Mouse (Mus musculus): ENCODE data around the gene Ube2l3.
"Not testable (repeated sequence)": the region's sequence is repeated elsewhere in the genome, so short reads cannot be mapped to it uniquely, and the experiment has no call there.

Gene Ube2l3

DNA sequence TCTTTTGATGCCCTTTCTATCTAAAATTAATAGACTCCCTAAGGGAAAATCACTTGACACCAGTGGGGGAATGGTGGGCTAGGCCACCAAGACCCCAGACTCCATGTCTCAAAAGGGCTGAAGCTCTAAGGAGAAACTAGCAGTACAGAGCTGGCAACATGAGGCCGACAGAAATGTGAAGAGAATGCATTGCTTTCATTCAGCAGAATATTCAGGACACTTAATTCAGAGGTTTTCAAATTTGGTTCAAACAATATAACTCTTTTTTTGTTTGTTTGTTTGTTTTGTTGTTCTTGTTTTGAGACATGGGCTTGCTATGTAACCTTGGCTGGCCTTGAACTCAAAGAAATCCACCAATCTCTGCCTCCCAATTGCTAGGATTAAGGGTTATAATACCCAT is at the start of gene Ube2l3:
Ube2l3 (minus strand) TSS at position 101 of the 400 bp plus-strand sequence.
- no peak for DNase-seq (ENCODE audit: low spot score)

DNA sequence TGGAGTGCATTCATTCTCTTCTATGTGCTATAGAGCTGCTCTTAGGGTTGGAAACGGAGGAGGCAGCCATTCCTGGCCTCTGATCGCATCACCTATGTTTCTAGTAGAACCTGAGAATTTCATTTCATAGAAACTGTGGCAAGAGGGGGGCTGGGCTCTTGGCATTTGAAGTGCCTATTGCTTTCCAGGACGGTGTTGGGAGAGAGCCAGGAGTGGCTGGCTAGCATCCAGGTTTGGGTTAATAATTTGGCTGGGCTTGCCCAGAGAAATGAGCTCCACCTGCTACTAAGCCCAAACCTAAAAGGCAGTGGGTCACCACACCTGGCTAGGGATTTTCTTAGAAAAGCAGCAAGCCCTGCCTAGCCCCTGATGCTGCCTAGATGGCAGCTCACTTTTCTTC is 49.1 kb upstream of the Ube2l3 start:
- DNase-seq (ENCODE audit: low spot score), result peak; percentile 84

DNA sequence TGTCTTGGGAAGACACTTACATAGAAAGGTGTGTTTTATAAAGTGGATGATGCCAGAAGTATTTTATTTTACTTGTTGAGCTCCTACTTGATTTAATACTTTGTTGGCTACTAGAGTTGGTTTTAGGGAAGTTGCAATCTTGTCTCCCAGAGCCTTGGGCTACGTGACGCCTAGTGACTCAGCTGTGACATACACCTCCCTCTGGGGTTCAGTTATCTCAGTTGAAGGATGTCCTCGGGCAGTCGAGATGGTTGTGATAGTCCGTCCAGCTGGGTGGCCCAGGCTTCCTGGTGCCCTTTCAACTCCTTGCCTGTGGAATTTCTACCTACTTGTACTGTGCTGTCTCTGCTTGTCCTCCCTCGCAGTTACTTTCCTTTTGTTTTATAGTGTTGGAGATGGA is 46.7 kb upstream of the Ube2l3 start:
- no peak for DNase-seq (ENCODE audit: low spot score)

DNA sequence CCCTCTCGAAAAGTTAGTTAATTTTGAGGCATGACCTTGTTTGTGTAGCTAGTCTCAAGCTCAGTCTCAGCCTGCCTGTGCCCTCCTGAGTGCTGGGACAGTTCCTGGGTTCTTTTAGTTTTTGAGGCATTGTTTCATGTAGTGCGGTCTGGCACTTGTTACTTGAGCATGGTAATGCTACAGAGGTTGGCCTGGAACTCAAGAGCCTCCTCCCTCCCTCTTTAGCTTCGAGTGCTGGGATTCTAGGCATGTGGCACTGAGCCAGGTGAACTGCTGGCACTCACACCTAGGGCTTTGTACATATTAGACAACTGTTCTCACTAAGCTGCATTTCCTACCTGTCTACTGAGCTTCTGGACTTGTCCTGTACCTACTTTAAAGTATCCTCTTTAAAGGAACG is 45.3 kb upstream of the Ube2l3 start:
- DNase-seq (ENCODE audit: low spot score), result no peak

DNA sequence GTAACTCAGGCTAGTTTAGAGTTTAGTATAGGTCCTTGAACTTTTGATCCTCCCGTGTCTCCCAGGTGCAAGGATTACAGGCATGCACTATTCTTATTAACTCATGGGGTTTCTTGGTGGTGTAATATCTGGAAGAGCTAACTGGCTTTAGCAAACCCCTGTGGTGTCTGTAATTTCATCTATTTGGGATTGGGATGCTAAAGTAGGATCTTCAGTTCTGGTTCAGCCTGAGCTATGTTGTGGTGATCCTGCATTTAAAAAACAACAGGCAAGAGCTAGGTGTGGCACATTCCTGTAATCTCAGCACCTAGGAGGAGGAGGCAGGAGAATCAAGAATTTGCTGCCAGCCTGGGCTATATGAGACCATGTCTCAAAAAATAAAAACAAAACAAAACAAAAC is 42.5 kb upstream of the Ube2l3 start:
- DNase-seq (ENCODE audit: low spot score), result no peak

DNA sequence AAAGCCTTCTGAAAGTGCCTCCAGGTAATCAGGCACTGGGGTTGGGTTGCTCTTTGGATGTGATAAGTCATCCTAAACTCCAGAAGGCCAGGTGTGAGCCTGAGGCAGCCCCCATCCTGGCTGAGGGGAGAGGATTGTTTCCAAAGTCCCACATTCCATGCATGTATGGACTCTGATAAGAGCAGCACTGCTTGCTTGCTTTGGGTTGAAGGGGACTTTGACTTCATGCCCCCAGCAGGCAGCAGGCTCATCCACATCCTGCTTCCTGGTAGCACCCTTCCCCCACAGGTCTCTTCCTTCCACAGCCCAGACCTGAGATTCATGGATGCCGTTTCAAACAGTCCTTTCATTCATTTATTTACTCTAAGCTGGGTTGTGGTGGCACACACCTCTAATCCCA is 41.3 kb upstream of the Ube2l3 start:
- DNase-seq (ENCODE audit: low spot score), result no peak

DNA sequence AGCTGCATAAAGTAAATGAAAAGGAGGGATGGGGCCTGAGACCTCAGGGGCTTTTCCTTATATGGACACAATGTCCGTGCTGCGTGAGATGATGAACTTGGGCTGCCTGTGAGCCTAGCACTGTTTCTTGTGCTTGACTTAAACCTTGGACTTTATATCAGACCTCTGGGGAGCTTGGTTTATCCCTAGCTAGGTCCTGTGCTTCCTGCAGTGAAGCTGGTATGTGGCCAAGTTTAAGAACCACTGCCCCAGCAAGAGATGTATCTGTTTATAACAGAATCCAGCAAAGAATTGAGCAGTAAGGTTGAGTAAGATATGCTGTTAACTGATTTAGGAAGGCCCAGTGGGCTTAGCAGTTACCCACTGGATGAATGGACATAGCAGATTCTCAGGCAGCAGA is 37.0 kb upstream of the Ube2l3 start:
- DNase-seq (ENCODE audit: low spot score), result no peak

DNA sequence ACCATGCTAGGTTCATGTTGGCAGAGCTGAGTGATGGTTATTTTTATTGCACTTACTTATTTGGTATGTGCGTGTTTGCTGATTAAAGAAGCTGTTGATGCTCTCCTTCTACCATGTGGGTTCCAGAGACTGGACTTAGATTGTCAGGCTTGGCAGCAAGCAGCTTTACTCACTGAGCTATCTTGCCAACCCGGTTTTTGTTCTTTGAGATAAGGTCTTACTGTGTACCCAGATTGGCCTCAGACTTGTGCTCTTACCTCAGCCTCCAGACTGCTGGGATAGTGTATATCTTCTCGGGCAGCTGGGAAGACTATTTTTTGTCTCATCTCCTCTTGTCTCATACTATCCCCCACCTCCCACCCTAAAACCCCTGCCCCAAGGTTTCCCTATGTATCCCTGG is 35.2 kb upstream of the Ube2l3 start:
- DNase-seq (ENCODE audit: low spot score), result no peak

DNA sequence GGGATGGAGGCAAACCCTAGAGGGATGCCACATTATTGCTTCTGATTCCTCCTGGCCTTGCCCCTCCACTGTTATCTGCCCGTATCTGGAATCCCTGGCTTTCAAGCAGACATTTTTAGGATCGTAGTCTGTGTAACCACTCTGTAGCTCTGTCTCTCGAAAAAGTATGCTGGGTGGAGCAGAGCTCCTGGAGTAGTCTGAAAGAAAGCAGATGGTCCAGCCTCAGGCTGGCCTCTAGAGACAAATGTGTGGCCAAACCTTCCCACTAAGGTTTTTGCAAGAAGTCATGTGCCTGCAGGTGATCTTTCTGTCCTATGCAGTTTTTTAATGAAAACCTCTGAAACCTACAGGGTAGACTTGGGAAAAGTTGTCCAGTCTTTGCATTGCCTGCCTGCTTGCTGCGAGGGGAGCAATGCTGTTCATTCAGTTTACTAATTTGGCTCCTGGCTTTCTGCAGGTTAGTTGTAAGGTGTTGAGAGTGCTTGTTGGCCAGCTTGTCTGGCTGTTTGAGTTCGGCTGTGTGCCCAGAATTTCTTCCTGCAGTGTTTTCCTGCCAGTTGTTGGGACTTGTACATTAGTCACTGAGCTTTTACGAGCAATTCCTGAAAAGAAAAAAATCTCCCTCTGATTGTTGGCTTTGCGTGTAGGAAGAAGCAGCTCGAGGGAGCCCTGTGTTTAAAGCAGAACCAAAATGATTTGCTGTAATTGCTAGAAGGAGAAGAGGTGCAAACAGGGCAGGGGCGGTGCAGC is 32.6 kb upstream of the Ube2l3 start:
- DNase-seq (ENCODE audit: low spot score), result no peak

DNA sequence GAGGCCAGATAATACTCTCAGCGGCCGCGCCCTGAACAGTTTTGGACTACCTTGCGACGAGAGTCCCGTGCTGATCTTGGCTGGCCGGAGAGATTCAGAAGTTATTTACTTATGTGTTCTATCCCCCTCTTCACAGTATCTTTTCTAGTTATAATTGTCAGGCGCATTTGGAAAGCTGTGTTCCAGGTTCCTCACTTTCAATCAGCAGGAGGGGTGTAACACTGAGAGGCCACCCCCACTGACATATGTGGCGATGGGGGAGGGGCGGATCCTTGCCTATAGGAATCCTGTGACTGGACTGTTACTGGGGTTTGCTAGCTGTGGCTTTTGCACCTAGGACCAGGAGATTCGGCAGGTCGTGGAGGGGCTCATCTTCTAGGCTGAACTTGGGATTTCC is 32.0 kb upstream of the Ube2l3 start:
- no peak for DNase-seq (ENCODE audit: low spot score)

DNA sequence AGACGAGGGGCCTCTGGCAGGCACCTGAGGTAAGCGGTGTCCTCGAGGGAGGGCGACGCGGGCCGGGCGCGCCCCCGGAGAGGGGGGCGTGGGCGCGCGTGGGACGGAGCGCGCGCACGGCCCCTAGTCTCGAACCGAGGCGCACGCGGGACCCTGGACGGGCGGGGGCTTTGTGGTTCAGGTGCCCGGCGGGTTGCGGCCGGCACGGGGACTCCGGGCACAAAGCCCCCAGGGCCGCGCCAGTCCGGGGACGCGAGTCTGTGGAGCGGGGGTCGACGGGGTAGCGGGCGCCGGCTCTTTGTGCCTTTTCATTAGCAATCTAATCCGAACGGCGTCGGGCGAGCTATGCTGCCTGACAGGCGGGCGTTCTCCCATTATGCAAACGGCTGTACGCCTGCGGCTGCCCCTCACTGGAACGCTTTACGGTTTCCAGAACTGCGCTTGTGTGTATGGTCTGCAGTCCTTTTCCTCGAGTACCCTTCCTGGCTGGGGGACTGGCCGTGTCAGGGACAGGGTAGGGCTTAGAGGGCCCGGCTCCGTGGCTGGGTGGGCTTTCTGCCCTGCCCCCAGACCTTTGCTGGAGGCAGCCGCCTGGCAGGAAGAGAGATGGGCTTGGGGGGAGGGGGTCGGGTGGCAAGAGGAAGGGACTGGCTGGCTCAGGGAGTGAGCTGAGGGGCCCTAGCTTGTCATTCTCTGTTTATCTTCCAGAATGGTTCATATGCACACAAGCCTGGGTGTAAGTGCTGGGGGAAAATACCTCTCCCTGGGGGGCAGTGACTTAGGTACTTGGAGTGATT is 31.5 kb upstream of the Ube2l3 start:
- DNase-seq (ENCODE audit: low spot score), result no peak

DNA sequence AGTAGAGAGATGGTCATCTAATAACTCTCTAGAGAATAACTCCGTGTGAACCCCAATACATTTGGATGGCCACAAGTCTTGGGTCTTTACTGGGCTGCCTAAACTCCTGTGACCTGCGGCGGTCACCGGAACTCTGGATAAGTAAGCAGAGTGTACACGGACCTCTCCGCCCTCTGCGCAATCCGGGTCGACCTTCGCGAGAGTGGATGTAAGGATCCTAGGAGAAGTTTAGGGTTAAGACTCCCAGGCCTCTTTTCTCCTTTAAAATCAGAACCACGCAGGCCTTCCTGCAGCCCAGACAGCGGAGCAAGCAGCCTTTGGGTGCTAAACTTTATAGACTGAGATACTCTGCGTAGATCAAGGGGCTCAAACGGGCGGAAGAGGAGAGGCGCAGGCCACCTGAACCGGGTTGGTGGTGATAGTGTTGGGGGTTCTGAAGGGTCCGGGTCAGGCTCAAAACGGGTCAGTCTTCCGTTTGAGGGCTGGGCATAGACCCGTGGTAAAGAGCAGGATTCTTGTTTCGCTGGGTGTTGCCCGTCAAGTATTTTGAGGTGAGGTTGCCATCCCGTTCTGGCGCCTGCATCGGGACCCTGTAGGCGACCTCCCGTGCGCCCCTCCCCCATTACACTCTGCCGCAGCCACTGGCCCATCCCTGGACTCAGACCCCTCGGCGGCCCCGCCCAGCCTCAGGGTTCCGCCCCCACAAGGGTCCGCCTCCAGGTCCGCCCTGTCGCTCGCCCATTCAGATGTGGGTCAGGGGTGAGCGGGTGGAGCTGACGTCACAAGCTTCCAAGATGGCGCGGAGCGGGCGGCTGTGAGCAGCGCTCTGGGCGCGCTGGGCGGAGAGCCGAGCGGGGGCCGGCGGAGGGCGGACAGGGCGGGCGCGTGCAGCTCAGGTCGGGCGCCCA is 30.6 kb upstream of the Ube2l3 start, which contains the start of gene Hic2:
Hic2 (plus strand) TSS at position 779 of the 908 bp plus-strand sequence.
- DNase-seq (ENCODE audit: low spot score), result peak; percentile 92

DNA sequence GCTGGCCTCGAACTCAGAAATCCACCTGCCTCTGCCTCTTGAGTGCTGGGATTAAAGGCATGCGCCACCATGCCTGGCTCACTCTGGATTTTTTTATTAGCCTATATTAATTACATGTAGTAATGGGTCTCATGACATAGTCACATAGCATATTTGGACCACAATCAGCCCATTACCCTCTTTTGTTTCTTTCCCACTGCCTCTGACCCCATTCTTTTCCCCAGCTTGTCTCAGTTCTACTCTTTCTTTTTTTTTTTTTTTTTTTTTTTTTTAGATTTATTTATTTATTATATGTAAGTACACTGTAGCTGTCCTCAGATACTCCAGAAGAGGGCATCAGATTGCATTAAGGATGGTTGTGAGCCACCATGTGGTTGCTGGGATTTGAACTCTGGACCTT is 29.1 kb upstream of the Ube2l3 start:
- not testable (repeated sequence) for DNase-seq (ENCODE audit: low spot score)

DNA sequence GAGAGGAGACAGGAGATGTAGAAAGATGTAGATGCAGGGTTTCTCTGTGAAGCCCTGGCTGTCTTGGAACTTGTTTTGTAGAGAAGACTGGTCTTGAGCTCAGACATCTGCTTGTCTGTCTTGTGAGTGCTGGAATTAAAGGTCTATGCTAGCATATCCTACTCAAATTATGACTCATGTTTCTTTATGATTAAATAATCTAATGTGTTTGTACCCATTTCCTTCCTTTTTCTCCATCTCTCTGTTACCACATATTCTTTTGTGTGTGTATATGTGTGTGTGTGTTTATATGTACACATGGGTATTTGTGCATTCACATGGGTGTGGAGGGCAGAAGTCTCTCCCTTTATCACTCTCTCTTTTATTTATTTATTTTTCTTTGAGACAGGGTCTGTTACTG is 24.0 kb upstream of the Ube2l3 start:
- DNase-seq (ENCODE audit: low spot score), result no peak

DNA sequence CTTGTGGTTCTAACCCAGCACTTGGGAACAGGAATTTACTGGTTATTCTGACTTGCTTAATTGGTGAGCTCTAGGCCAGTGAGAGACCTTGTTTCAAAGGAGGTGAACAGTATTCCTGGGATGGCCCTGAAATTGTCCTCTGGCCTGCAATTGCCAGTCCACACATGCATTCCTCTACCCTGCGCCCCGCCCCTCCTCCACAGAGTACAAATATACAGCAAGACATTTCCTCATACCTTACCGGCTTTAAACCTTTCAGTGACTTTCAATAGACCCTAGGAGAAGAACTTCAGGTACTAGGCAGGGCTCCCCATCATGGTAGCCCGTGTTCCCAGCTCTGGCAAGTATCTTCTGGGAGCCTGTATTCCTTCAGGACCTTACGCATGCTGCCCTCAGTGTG is 23.1 kb upstream of the Ube2l3 start:
- no peak for DNase-seq (ENCODE audit: low spot score)

DNA sequence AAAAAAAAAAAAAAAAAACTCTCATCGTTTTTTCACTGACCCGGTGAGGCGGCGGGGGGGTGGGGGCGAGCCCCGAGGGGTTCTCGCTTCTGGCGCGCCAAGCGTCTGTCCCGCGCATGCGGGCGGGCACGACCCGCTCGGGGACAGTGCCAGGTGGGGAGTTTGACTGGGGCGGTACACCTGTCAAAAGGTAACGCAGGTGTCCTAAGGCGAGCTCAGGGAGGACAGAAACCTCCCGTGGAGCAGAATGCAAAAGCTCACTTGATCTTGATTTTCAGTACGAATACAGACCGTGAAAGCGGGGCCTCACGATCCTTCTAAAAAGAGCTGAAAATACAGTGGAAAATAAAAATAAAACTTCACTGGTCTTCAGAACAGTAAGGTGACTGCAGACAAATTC is 19.7 kb upstream of the Ube2l3 start:
- peak; percentile 100 for DNase-seq (ENCODE audit: low spot score)

DNA sequence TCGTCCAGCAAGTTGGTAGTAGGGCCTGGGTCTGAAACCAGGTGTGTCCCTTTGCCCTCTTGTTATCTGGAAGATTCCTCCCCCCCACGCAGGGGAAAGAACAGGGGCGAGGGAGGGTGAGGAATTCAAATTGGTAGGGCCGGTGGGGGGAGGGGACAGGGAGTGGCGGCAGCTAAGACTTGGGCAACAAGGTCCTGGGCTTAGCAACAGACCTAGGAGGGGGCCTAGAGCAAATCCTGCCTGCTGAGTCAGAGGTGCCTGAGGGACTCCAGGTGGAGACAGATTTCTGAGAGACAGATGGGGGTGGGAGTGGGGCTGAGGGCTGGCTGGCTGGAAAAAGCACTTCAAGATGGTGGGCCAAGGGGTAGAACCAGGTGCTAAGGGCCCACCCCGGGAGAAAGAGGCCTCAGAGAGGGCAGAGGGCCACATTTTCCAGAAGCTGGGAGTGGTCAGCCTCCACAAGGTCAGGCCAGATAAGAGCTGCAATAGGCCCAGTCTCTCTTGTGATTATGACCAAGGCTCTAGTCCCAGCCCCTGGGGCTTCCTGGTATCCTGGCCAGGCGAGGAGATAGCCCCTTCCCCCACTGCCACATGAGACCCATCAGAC is 17.8 kb upstream of the Ube2l3 start:
- no peak for DNase-seq (ENCODE audit: low spot score)

DNA sequence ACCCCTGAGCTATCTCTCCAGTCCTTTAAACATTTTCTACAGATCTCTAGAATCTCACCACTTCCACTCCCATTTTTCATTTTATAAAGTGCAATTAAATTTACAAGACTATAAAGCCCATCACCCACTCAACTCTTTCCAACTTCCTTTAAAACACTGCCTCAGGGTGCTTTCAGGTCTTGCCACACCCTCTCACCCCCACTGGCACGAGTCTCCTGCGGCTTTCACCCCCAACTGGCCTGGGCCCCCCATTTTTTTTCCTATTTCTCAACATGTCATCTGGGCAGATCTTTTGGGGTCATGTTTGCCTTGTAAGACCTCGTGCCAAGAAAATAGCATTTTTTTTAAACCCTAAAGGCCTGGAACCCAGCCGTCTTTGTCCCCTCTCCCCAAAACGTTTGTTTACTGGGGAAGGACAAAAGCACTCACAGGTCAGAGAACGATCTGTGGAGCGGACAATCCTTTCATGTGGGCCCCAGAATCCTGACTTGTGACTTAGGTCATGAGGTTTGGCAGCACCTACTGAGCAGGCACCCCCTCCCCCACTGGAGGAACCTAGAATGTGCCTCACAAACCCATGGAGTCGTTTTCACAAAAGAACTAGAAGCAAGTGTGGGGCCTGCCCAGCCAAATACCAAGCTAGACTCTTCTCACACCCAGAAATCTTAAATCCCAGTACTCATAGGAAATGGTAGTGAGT is 14.6 kb upstream of the Ube2l3 start:
- no peak for DNase-seq (ENCODE audit: low spot score)

DNA sequence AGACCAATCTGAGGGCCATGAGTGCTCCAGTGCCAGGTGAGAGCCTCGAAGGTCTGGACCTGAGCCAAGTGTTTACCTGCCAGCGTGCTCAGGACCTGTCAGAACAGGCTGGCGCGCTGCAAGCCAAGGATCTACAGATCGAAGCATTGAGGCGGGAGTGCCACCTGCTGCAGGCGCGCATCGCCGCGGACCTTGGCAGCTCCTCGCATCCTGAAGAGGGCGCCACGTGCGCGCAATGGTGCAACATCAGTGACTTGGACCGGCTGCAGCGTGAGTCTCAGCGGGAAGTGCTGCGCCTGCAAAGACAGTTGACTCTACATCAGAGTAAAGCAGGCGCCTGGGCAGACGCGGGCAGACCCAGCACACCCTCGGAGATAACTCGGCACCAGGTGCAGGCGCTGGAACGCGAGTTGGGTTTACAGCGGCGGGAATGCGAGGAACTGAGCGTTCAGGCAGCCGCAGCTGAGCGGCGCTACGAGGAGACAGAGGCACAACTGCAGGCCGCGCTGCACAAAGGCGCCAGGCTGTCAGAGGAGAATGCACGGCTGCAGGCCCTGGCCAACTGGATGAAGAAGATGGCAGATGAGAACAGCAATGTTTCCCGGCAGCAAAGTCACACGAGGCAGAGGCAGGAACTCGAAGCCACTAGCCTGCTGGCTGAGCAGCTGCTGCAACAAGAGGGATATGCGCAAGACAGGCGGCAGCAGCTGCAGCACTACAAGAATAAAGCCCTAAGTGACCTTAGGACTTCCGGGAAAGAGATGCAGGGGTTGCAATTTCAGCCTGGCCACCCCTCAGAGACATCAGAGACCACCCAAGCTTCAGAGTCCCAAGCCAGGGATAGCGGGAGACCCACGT is 7.8 kb upstream of the Ube2l3 start:
- peak; percentile 84 for DNase-seq (ENCODE audit: low spot score)

DNA sequence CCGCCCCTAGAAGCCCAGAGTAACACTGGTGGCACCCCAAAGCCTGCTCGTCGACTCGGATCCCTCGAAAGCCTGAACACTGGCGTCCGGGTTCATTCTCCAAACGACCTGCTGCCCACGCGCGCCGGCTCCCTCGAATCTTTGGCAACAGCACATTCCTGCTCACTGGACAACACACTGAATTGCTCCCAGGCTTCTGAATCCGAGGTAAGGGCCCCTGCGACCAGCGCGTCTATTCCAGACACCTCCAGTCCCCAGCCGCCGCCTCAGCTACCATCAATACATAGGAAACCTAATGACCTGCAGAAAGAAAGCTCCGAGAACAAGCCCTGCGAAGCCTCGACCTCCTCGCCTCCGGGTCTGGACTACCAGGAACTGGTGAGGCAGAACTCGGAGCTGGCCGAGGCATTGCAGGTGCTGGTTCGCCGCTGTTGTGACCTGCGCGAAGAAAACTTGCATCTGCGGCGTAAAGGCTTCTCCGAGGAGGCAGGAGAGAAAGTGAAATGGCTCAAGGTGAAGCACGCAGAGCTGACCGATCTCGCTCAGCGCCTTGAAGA is 7.0 kb upstream of the Ube2l3 start:
- DNase-seq (ENCODE audit: low spot score), result no peak

Data from ovary, postnatal 14 days (tissue).